ENCODE assay signal across 8 mouse cellular contexts in genomic region chr4:46591833-46592520, GRCm38 (mm10). TPM values are rescaled to one million over a fixed set of nuclear protein-coding genes. Genes with fewer than 3 reads are reported as not detected.
DNase-seq lines count a peak whose midpoint lies in the region; ATAC-seq lines count a peak whose summit lies in the region.

No protein-coding gene starts in this region.

- DNase-seq in cerebellum, adult 9-11 months, result peak; percentile 48
- peak; percentile 5 for DNase-seq in right cerebral cortex, postnatal 14 days
- no peak for DNase-seq in right cerebral cortex, postnatal 36 days (ENCODE audit: low spot score in 2 of 2)
- DNase-seq in splenic B cell, adult 2 months (ENCODE audit: low read depth, low spot score), result peak; percentile 67
- DNase-seq in yolk sac, embryonic 10.5 days (ENCODE audit: low spot score), result no peak
- DNase-seq in kidney, adult 9 months, result no peak

- H3K27me3 ChIP-seq in splenic B cell, adult 2 months (ENCODE audit: control insufficient read depth, insufficient read depth, low read length, poor library complexity, severe bottlenecking), result no peaks in the 10 kb centered on the region

- no peak for ATAC-seq in cerebellum, adult (ENCODE audit: insufficient number of reproducible peaks, low FRiP score, low TSS enrichment)
- peak; percentile 53 for ATAC-seq in inflammation-experienced regulatory T-cells, adult 6 months

- H3K36me3 ChIP-seq in splenic B cell, adult 2 months (ENCODE audit: control insufficient read depth, insufficient read depth, low read length, poor library complexity, severe bottlenecking), result no peaks in the 10 kb centered on the region

RNA-seq across cellular contexts. Expression of gene Coro2a, which starts 10.0 kb away (rescaled TPM):
- 100 to 1,000 TPM in 2 of 3 experiments, 10 to 100 TPM in 1; 81.9 to 140 (median 126) TPM for polyA plus RNA-seq in inflammation-experienced regulatory T-cells, adult 6 months (2017; shearing (Covaris generic))

RNA-seq across cellular contexts. Expression of gene Trim14, which starts 56.0 kb away (rescaled TPM):
- 10 to 100 TPM; 19.2 to 34.4 (median 32.0) TPM for polyA plus RNA-seq in inflammation-experienced regulatory T-cells, adult 6 months (2017; shearing (Covaris generic))

RNA-seq across cellular contexts. Expression of gene Tbc1d2, which starts 58.0 kb away (rescaled TPM):
- 1 to 10 TPM in 1 of 3 experiments, under 1 TPM in 2; 0.12 to 1.3 (median 0.34) TPM for polyA plus RNA-seq in inflammation-experienced regulatory T-cells, adult 6 months (2017; shearing (Covaris generic))

Comparison
In these comparisons a context has a peak if more than half of its experiments do, and no peak if none do; other contexts are left out.
1. DNase-seq: peak in cerebellum, adult 9-11 months (single experiment), right cerebral cortex, postnatal 14 days (single experiment) and splenic B cell, adult 2 months (single experiment); none in right cerebral cortex, postnatal 36 days (0 of 2), yolk sac, embryonic 10.5 days (single experiment) and kidney, adult 9 months (single experiment).